Mouse (Mus musculus) limb, embryonic 11.5 days (tissue): Measurements from ENCODE around the gene Clta. TPM values are rescaled to one million over a fixed set of nuclear protein-coding genes. Genes with fewer than 3 reads are reported as not detected.

Experiments
- ATAC-seq: fragments of 200-750 bp; cut with Nextera tagmentation; 2 replicates; pipeline ENCODE4 v1.8.0; 2017; ENCODE audit warnings: low read depth; ENCODE audit not compliant: insufficient number of reproducible peaks, low FRiP score, low TSS enrichment
- DNase-seq: peaks from one replicate; pipeline ENCODE4 v3.0.0-alpha.2; 2015; ENCODE audit warnings: low spot score
- H3K27ac ChIP-seq: fragments of 300-500 bp; sonication (generic); replicated peaks from 2 replicates; pipeline ENCODE4 v1.5.1; 2014; ENCODE audit warnings: low read depth, mild to moderate bottlenecking, low read length
- H3K27me3 ChIP-seq: fragments of 300-500 bp; sonication (generic); 2 replicates; pipeline ENCODE4 v1.6.1; 2014; ENCODE audit warnings: mild to moderate bottlenecking, low read length, mixed read lengths; ENCODE audit not compliant: control insufficient read depth, insufficient read depth
- H3K36me3 ChIP-seq: fragments of 300-500 bp; sonication (generic); 2 replicates; pipeline ENCODE4 v1.6.1; 2014; ENCODE audit warnings: mild to moderate bottlenecking, low read length, moderate library complexity, mixed read lengths; ENCODE audit not compliant: control insufficient read depth, insufficient read depth
- H3K4me1 ChIP-seq: fragments of 300-500 bp; sonication (generic); 2 replicates; pipeline ENCODE4 v1.6.1; 2014; ENCODE audit warnings: low read length, mixed read lengths; ENCODE audit not compliant: control insufficient read depth, insufficient read depth
- H3K4me2 ChIP-seq: fragments of 300-500 bp; sonication (generic); 2 replicates; pipeline ENCODE4 v1.6.1; 2014; ENCODE audit warnings: low read depth, mild to moderate bottlenecking, moderate library complexity; ENCODE audit not compliant: severe bottlenecking
- H3K4me3 ChIP-seq: fragments of 300-500 bp; sonication (generic); 2 replicates; pipeline ENCODE4 v1.5.1; 2014; ENCODE audit warnings: low read depth, low read length
- H3K9ac ChIP-seq: fragments of 300-500 bp; sonication (generic); 2 replicates; pipeline ENCODE4 v1.6.1; 2014; ENCODE audit warnings: mild to moderate bottlenecking, low read length
- H3K9me3 ChIP-seq: fragments of 300-500 bp; sonication (generic); 2 replicates; pipeline ENCODE4 v1.6.1; 2016; ENCODE audit warnings: low read length; ENCODE audit not compliant: control insufficient read depth
- WGBS: fragments of 180-500 bp; shearing (Covaris S2); extraction: QIAGEN DNeasy Blood & Tissue Kit; methylation state at CpG from one replicate; pipeline ENCODE4 v1.1.7; 2014; 5-methylcytosine and 5-hydroxymethylcytosine counted together
- polyA plus RNA-seq: library from polyadenylated mRNA; unstranded; fragments of >200 nt; fragmentation: Nextera tagmentation; extraction: Ambion mirVana; gene quantifications from 2 replicates; pipeline ENCODE4 v1.2.1, GENCODE M21; 2014

The Clta gene
- polyA plus RNA-seq, 1 experiment from 2014 or later: 264 TPM

GRCm38 (mm10) chr4:43983181-43983580, 21.1 kb upstream of the Clta start, which contains the start of gene Ccin:
TSS of gene Ccin (plus strand) at chr4:43983483.
- Histone ChIP-seq H3K4me1 (peaks cover 12% of the 10 kb centered on the region), H3K36me3 (no peaks in the 10 kb centered on the region), H3K4me2 (peak within 1 kb of the TSS; percentile 55), H3K27me3 (no peaks in the 10 kb centered on the region), H3K4me3 (peak within 1 kb of the TSS; percentile 19), H3K27ac (0 out of 2 replicates have a peak within 1 kb of the TSS, but pooled peaks have one; percentile 39), H3K9me3 (no peaks in the 10 kb centered on the region), H3K9ac (peak within 1 kb of the TSS; percentile 71)
- DNase-seq (no peak), ATAC-seq (no peak)
- 85% methylated on average over 11 of the region's 11 CpGs for WGBS

- Histone ChIP-seq H3K27me3 (no peaks in the 10 kb centered on the region), H3K9me3 (no peaks in the 10 kb centered on the region), H3K4me3 (no peak overlapping the region), H3K9ac (no peak overlapping the region), H3K36me3 (no peaks in the 10 kb centered on the region), H3K4me1 (peaks cover 7% of the 10 kb centered on the region), H3K27ac (no peak overlapping the region), H3K4me2 (no peak overlapping the region)
- 89% methylated on average over 22 of the region's 22 CpGs for WGBS
- no peak for DNase-seq
- ATAC-seq: no peak
Measured at GRCm38 (mm10) chr4:43983756-43984155, 20.5 kb upstream of the Clta start.

- DNase-seq (no peak), ATAC-seq (no peak)
- Histone ChIP-seq H3K4me1 (peaks cover 4% of the 10 kb centered on the region; the same call in 1 of the 2 replicates), H3K36me3 (no peaks in the 10 kb centered on the region), H3K4me2 (no peak overlapping the region), H3K9me3 (no peaks in the 10 kb centered on the region), H3K4me3 (no peak overlapping the region), H3K27me3 (no peaks in the 10 kb centered on the region), H3K9ac (no peak overlapping the region), H3K27ac (no peak overlapping the region)
- WGBS: 91% methylated on average over 19 of the region's 19 CpGs
Measured at GRCm38 (mm10) chr4:43984326-43984725, 19.9 kb upstream of the Clta start.

GRCm38 (mm10) chr4:43988976-43989375, 15.3 kb upstream of the Clta start:
- Histone ChIP-seq H3K4me3 (no peak overlapping the region), H3K27ac (no peak overlapping the region), H3K36me3 (no peaks in the 10 kb centered on the region), H3K4me1 (no peaks in the 10 kb centered on the region), H3K9me3 (no peaks in the 10 kb centered on the region), H3K27me3 (no peaks in the 10 kb centered on the region), H3K4me2 (no peak overlapping the region), H3K9ac (no peak overlapping the region)
- ATAC-seq (no peak), DNase-seq (peak; percentile 8)
- 91% methylated on average over 3 of the region's 3 CpGs for WGBS

- Histone ChIP-seq H3K9ac (no peak overlapping the region), H3K9me3 (no peaks in the 10 kb centered on the region), H3K27ac (no peak overlapping the region), H3K36me3 (no peaks in the 10 kb centered on the region), H3K27me3 (no peaks in the 10 kb centered on the region), H3K4me3 (no peak overlapping the region), H3K4me2 (no peak overlapping the region), H3K4me1 (no peaks in the 10 kb centered on the region)
- no peak for DNase-seq
- WGBS: 90% methylated on average over 11 of the region's 11 CpGs
- no peak for ATAC-seq
Measured at GRCm38 (mm10) chr4:43993072-43993471, 11.2 kb upstream of the Clta start.

GRCm38 (mm10) chr4:43994342-43994741, 9.9 kb upstream of the Clta start:
- Histone ChIP-seq H3K9me3 (no peaks in the 10 kb centered on the region; the same call in 1 of the 2 replicates), H3K27me3 (no peaks in the 10 kb centered on the region), H3K4me2 (no peak overlapping the region), H3K27ac (no peak overlapping the region), H3K4me1 (no peaks in the 10 kb centered on the region), H3K4me3 (no peak overlapping the region), H3K9ac (no peak overlapping the region), H3K36me3 (no peaks in the 10 kb centered on the region)
- WGBS: 68% methylated on average over 2 of the region's 2 CpGs
- ATAC-seq (no peak), DNase-seq (no peak)

- no peak overlapping the region for H3K27ac ChIP-seq
- H3K4me2 ChIP-seq: no peak overlapping the region
- H3K9ac ChIP-seq: no peak overlapping the region
- H3K36me3 ChIP-seq: no peaks in the 10 kb centered on the region
- H3K27me3 ChIP-seq: no peaks in the 10 kb centered on the region
- 85% methylated on average over 6 of the region's 6 CpGs for WGBS
- DNase-seq (no peak), ATAC-seq (no peak)
- H3K4me1 ChIP-seq: no peaks in the 10 kb centered on the region
- no peaks in the 10 kb centered on the region; the same call in 1 of the 2 replicates for H3K9me3 ChIP-seq
- H3K4me3 ChIP-seq: no peak overlapping the region
Measured at GRCm38 (mm10) chr4:44003622-44004021, 630 bp upstream of the Clta start.

- no peaks in the 10 kb centered on the region for H3K36me3 ChIP-seq
- H3K9me3 ChIP-seq: no peaks in the 10 kb centered on the region
- H3K27me3 ChIP-seq: no peaks in the 10 kb centered on the region
- no peak overlapping the region for H3K27ac ChIP-seq
- H3K4me3 ChIP-seq: no peak overlapping the region
- no peak overlapping the region for H3K4me2 ChIP-seq
- no peak for ATAC-seq
- DNase-seq: no peak
- WGBS: 70% methylated on average over 3 of the region's 3 CpGs
- H3K4me1 ChIP-seq: no peaks in the 10 kb centered on the region
- H3K9ac ChIP-seq: no peak overlapping the region
Measured at GRCm38 (mm10) chr4:44004623-44005409, 564 bp downstream of the Clta start.
